Mouse (Mus musculus): ENCODE results near the gene Prg3.
A peak's percentile ranks its signal among the peaks of the same experiment; 100 is the strongest.

Gene Prg3

DNA sequence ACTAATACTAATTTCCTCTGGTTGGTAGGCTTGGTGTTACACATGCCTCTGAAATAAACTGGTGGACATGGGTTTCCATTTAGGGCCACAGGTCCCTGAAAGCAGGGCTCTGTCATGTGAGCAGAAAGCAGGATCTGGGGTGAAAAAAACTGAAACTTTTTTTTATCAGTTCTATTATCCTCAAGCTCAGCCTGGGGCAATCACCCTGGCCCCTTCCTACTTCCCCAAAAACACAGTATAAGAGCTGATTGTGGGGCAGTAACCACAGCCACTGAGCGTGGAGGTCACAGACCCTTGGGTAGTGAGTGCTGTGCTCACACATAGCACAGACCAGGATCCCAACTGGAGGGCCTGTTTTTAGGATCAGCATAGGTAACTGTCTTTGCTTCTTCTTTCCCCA lies at the start of gene Prg3:
Gene Prg3 (plus strand): TSS at position 286 of the 400 bp plus-strand sequence.
- no peak for DNase-seq (ENCODE audit: low read depth, low spot score)

- peak; percentile 32 for DNase-seq (ENCODE audit: low read depth, low spot score)
Measured at GRCm38 (mm10) chr2:84938249-84938946, 49.6 kb upstream of the Prg3 start.

DNA sequence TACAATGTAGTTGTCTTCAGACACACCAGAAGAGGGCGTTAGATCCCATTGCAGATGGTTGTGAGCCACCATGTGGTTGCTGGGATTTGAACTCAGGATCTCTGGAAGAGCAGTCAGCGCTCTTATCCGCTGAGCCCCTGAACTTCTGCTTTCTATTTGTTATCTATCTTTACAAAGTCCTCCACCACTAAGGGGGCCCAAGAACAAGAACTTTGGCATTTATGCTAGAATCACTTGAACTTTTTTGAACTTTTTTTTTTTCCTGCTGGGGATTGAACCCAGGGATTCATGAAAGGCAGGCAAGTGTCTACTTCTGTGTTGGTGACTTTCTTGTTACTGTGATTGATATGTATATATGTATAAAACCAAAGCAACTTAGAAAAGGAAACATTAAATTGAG lies 48.7 kb upstream of the Prg3 start:
- DNase-seq (ENCODE audit: low read depth, low spot score), result no peak

DNA sequence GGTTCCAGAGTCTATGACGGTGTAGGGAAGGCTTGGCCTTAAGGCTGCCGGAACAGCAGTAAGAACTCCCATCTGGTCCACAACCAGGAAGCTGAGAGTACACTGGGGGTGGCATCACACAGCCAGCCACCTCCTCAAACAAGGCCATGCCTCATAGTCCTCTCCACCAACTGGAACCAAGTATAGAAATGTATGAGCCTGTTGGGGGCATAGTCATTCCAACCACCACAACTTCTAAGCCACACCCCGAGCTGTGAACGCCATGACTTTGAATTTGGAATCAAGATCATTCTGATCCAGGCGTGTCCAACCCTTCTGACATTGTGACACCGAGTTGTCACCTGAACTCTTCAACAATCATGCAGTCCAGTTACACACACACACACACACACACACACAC lies 48.3 kb upstream of the Prg3 start:
- no peak for DNase-seq (ENCODE audit: low read depth, low spot score)

- DNase-seq (ENCODE audit: low read depth, low spot score), result no peak
Measured at GRCm38 (mm10) chr2:84941332-84941731, 46.7 kb upstream of the Prg3 start.

- no peak for DNase-seq (ENCODE audit: low read depth, low spot score)
Measured at GRCm38 (mm10) chr2:84941795-84942194, 46.2 kb upstream of the Prg3 start.

DNA sequence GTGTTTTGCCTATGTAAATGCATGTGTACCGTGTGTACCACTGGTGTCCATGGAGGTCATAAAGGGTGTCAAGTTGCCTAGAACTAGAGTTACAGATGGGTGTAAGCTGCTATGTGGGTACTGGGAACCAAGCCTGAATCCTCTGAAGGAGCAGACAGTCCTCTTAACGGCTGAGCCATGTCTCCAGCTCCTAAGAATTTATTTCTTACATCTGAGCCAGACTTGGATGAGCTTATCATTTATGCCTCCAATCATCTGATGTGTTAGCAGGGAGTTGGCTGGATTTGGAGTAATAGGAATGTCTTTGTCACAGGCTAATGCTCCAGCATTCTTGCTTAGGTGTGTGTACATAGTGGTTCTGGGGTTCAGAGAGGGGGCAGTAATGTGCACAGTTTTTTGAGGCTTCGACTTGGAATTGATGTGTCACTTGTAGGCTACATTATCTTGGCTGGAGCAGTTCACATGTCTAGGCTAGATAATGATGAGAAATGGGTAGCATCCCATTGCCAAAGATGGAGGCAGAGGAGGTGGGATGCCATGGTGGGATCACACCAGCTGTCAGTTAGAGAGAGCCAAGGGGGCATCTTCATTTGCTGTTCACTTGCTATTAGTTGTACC lies 40.8 kb upstream of the Prg3 start:
- DNase-seq (ENCODE audit: low read depth, low spot score), result no peak

- DNase-seq (ENCODE audit: low read depth, low spot score), result no peak
Measured at GRCm38 (mm10) chr2:84948252-84948651, 39.8 kb upstream of the Prg3 start.

- no peak for DNase-seq (ENCODE audit: low read depth, low spot score)
Measured at GRCm38 (mm10) chr2:84948721-84949120, 39.3 kb upstream of the Prg3 start.

- DNase-seq (ENCODE audit: low read depth, low spot score), result no peak
Measured at GRCm38 (mm10) chr2:84951027-84951426, 37.0 kb upstream of the Prg3 start.

DNA sequence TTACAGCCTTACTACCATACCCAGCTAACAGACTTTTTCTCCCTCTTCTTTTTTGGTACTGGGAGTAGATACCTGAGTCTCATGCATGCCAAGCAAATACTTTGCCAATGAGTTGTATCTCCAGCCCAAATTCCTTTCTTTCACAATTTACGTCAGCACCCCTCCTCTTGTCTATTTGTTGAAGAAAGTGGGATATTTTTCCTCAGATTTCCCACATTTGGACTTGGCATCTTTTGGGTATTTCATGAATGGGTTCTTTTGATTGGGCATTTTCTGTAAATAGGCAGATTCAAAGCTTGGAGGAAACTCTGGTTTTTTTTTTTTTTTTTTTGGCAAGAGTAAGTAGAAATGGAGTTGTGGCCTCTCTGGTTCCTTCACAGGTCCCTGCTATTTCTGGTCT lies 35.8 kb upstream of the Prg3 start:
- no peak for DNase-seq (ENCODE audit: low read depth, low spot score)

- DNase-seq (ENCODE audit: low read depth, low spot score), result no peak
Measured at GRCm38 (mm10) chr2:84952693-84953092, 35.3 kb upstream of the Prg3 start.

DNA sequence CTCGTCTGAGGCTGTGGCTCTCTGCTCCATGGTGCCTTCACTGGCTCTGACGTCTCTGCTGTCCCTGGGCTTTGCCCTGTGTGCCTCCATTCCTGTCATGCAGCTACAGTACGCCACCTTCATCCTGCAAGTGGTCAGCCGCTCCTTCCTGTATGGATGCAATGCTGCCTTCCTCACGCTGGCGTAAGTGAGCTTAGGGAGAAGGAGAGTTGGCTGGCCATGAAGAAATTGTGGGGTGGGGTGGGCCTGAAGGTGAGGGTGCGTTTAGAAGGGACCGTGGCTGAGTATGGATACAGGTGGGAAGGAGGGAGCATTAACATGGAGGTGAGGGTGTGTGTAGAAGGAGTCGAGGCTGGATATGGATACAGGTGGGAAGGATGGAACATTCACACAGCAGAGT lies 32.6 kb upstream of the Prg3 start:
- no peak for DNase-seq (ENCODE audit: low read depth, low spot score)

- peak; percentile 41 for DNase-seq (ENCODE audit: low read depth, low spot score)
Measured at GRCm38 (mm10) chr2:84956274-84956673, 31.7 kb upstream of the Prg3 start.

DNA sequence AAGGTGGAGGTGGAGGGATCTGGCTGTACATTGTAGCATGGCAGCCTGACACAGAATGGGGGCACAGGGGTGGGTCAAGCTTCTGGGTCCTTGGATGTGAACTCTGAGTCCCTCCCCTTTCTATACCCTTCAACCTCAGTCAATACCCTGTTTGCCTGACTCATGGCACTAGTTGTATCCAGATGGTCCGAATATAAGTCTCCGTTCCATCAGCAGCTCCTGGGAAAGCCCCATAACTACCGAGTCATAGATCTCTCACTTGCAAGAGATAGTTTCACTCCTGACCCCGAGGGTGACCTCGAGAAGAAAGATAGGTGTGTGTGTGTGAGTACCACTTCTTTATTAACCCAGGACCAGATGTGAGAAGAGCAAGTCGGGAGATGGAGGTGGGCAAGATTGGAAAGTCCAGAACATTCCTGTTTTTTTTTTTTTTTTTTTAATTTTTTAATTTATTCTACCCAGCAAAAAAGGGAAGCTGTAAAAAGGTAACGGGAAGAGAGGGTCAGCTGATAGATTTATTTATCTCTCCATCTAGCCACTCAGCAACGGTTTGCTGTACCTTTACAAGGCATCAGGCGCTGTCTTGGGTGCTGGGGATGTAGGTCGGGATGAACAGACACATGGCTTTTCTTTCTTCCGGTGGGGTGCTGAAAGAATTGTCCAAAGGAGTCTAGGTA lies 29.3 kb upstream of the Prg3 start:
- DNase-seq (ENCODE audit: low read depth, low spot score), result no peak

DNA sequence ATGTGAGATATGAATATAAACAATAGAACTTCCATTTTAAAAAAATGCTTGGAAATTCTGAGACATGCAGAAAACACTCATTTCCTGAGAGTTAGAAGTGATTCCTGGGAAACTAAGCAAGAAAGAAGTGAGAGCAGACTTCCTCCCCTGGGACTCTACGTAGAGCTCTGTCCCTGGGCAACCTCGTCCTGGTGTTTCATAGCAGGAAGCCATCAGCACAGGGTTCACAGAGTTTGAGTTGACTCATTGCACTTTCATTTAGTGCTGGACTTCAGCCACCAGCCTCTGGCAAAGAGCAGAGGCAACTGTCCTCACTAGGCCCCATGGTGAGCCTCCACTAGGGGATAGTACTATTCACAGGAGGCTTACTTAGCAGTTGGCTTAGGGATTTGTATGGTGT lies 26.7 kb upstream of the Prg3 start:
- no peak for DNase-seq (ENCODE audit: low read depth, low spot score)

DNA sequence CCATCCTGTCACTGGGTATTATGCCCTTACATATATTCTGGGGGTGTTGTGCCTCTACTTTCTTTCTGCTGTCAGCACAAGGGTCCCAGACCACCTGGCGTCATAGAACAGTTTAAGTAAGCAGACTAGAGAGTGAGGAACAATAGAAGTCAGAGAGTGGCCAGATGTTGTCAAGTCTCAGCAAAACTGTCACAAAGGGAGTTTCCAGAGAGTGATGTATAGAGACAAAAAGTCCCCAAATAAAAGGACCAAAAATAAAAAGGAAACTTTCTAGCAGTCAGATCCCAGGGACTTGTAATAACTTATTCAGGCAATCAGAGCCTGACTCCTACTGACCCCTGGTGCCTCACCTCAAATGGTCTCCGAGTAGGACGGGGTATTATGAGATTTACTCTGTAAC lies 26.1 kb upstream of the Prg3 start:
- DNase-seq (ENCODE audit: low read depth, low spot score), result no peak

- no peak for DNase-seq (ENCODE audit: low read depth, low spot score)
Measured at GRCm38 (mm10) chr2:84962906-84963507, 25.0 kb upstream of the Prg3 start.

DNA sequence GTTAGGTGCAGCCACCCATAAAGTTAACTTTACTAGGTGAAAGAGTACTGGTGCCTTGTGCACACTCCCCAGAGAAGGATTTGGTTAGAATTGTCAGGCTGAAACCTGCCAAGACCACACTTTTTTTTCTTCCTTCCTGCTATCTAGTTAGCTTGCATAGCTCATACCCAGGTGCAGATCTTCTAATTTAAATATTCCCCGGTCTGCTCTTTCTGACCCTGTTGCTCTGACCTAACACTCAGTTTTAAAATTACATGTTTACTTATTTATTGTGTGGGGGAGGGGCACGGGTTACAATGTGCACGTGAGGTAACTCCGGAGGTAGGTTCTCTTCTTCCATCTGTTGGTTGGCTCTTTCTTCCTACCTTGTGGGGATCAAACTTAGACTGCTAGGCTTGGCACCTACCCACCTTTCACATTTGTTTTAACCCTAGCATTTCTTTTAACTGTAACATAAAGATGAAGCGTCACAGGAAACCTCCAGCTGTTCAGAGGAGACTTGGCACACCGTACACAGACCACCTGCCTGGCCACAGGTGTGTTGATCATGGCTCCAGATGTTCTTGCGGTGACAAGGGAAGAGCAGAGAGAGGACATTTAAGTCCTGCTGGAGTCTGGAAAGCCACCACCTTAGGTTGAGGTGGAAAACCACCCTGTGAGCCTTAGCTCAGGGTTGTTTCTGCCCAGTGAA lies 23.8 kb upstream of the Prg3 start:
- DNase-seq (ENCODE audit: low read depth, low spot score), result no peak

- no peak for DNase-seq (ENCODE audit: low read depth, low spot score)
Measured at GRCm38 (mm10) chr2:84967318-84967991, 20.6 kb upstream of the Prg3 start.

GRCm38 (mm10) chr2:84975580-84975979 lies 12.4 kb upstream of the Prg3 start:
- DNase-seq (ENCODE audit: low read depth, low spot score), result no peak
